Mouse (Mus musculus): ENCODE data around the gene Ect2.

DNA sequence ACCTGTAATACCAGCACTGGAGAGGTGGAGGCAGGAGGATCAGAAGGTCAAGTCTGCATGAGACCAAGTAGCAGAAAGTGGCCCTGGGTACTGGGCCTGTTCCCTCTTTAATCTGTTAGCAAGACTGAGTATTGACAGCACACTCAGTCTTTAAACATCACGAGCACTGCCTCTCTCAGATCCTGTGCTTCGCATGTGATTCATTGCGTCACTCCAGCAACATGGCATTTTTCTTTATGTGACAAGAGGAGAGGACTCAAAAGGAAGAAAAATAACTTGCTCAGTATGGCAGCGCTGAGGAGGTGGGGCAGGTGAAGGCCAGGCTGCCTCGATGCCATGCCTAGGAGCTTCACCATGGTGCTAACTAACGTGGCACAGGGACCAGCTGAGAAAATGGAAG lies 38.2 kb upstream of the Ect2 start:
- TF ChIP-seq POLR2A (IDR thresholded peaks at IDR 0.05; ENCODE audit: extremely low read depth, insufficient read depth, low read length) (no peak), CTCF (IDR thresholded peaks at IDR 0.05; ENCODE audit: extremely low read depth, insufficient read depth, low read length) (no peak)

All from cortical plate, adult 2 months (tissue).